In the genomic region with DNA sequence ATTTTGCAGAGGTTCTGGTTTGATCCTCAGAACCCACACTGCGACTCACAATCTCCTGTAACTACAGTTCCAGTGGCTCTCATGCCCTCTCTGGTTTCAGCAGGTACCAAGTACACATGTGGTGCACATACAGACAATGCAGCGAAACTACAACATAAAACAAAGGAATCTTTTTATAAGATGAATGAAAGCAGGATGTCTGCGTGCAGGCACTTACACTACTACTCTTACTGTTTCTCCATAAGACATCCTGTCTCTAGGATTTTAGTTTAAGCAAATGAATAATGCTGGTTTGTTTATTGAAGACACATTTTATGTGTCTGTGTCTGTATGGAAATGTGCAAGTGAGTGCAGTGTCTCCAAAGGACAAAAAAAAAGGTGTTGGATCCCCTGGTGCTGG, we compare ENCODE assay signal across 18 mouse cellular contexts. TPM values are rescaled to one million over a fixed set of nuclear protein-coding genes. Genes with fewer than 3 reads are reported as not detected.
"Had no signal": no experiment of that assay in that cellular context is flagged by ENCODE, and none has a peak within 500 bp of the region (broad histone marks: within the 10 kb centered on the region; RNA-seq: fewer than 3 reads in every experiment).

No protein-coding gene starts in this region.

- H3K9me3 ChIP-seq: liver, embryonic 13.5 days; midbrain, embryonic 12.5 days; midbrain, embryonic 15.5 days had no signal

- H3K4me3 ChIP-seq: liver, embryonic 13.5 days; midbrain, embryonic 12.5 days; midbrain, embryonic 15.5 days; myocyte had no signal

- H3K4me1 ChIP-seq: liver, embryonic 13.5 days; midbrain, embryonic 12.5 days; midbrain, embryonic 15.5 days had no signal

- H3K36me3 ChIP-seq: liver, embryonic 13.5 days; midbrain, embryonic 12.5 days; midbrain, embryonic 15.5 days had no signal

- DNase-seq: kidney, adult 18-20 months; kidney, adult 9 months; kidney, postnatal 14 days; kidney, postnatal 4 days; liver, embryonic 13.5 days; lung, adult 2 months; lung, postnatal 14 days; lung, postnatal 4 days had no signal

- H3K27ac ChIP-seq: liver, embryonic 13.5 days; midbrain, embryonic 12.5 days; midbrain, embryonic 15.5 days; stomach, postnatal 0 days had no signal

- ATAC-seq: inflammation-experienced regulatory T-cells, adult 6 months; intestine, embryonic 16.5 days; midbrain, embryonic 15.5 days had no signal

- H3K27me3 ChIP-seq: liver, embryonic 13.5 days; midbrain, embryonic 15.5 days had no signal

- H3K9ac ChIP-seq: liver, embryonic 13.5 days; midbrain, embryonic 12.5 days; midbrain, embryonic 15.5 days had no signal

- H3K4me2 ChIP-seq: liver, embryonic 13.5 days; midbrain, embryonic 12.5 days; midbrain, embryonic 15.5 days had no signal

RNA-seq across cellular contexts. Expression of a gene that starts 15.4 kb away (rescaled TPM):
- polyA plus RNA-seq: inflammation-experienced regulatory T-cells, adult 6 months; limb, embryonic 11.5 days; liver, adult 2 months; midbrain, embryonic 12.5 days; neural tube, embryonic 14.5 days; small intestine, adult 2 months had no signal
